Mouse (Mus musculus) cerebellum, adult 11 months (tissue): ENCODE measurements around the gene Zfpm1.

Source experiments
- DNase-seq: peaks from one replicate; pipeline ENCODE4 v3.0.0; 2022

The Zfpm1 gene

GRCm38 (mm10) chr8:122276308-122276707 lies 5.6 kb upstream of the Zfpm1 start:
- no peak for DNase-seq

GRCm38 (mm10) chr8:122277204-122277995 lies 4.5 kb upstream of the Zfpm1 start:
- DNase-seq, result no peak

DNA sequence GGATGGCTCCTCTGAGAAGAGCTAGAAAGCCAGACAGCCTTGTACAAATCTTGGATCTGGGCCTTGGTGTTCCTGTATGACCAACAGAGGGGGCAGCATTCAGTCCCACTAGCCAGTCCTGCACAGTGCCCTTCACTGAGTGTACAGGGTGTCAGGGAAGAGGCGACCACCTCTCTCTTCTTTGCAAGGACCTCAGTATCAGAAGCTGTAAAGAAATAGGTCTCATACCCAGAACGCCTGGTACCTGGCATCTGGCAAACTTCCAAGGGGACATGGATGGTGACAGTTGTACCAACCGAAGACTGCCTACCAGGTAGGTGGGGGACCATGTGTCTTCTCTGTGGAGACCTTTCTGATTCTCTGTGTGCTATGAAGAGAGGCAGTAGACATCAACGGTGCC lies 1.8 kb upstream of the Zfpm1 start:
- no peak for DNase-seq

- no peak for DNase-seq
These were observed 1.2 kb upstream of the Zfpm1 start for GRCm38 (mm10) chr8:122280588-122281316.

GRCm38 (mm10) chr8:122281317-122282034 lies 465 bp upstream of the Zfpm1 start:
- peak; percentile 99 for DNase-seq

GRCm38 (mm10) chr8:122282501-122283355 lies 787 bp downstream of the Zfpm1 start:
- peak; percentile 53 for DNase-seq

GRCm38 (mm10) chr8:122283356-122284202 lies 1.6 kb downstream of the Zfpm1 start:
- no peak for DNase-seq

DNA sequence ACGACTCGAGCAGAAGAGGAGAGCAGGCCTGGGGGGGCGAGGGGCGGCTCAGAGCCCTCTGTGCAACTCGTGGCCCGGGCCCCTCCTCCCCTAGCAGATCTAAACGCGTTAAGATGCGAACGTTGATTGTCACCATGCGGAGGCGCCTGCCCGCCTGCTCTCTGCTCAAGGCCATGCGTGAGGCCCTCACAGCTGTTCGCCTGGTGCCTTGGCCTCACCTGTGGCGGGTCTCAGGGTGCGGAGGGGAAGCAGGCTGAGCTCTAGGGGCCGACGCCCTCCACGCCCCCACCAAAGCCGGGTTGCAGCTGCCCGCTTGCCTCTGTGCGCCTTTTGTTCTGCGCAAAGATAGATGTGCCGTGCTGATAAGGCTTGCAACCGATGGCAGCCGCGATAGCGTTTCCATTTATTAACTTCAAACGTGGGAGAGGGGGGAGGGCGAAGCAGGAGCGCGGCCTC lies 2.3 kb downstream of the Zfpm1 start:
- peak; percentile 43 for DNase-seq

GRCm38 (mm10) chr8:122284659-122285261 lies 2.8 kb downstream of the Zfpm1 start:
- no peak for DNase-seq

GRCm38 (mm10) chr8:122285727-122286126 lies 3.8 kb downstream of the Zfpm1 start:
- DNase-seq, result no peak

DNA sequence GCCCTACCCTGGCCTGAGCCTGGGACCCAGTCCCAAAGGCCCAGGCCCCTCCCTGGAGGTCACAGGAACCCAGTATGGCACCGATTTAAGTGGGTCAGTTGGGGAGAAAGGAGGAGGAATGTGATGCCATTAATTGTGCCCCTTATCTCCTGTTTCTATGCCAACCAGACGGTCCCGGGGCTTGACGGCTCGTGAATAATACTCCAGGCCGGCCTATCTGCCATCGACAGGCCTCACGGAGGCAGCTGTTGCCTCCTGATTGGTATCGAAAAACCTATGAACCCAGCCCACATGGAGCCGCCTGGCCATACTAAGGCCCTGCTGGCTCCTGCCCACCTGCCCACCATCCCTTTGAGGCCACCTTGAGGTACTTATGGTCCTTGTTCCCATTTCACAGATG lies 5.0 kb downstream of the Zfpm1 start:
- no peak for DNase-seq

DNA sequence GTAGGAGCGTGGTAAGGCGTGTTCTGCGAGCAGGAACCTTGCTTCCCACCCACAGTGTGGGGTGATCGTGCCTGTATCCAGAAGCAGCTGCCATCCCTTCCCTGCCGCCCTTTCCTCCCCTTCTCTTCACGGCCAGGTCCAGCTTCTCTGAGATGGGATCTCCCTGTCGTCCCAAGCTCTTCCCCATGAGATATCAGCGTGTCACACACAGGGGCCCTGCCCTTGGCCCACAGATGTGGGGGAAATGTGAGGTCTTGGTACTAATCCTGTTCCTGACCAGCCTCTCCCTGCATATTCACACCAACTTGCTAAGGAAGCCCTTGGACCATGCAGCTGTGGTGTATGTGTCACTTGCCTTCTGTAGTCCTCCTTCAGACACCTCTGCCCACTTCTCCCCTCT lies 5.8 kb downstream of the Zfpm1 start:
- no peak for DNase-seq

GRCm38 (mm10) chr8:122288344-122288743 lies 6.4 kb downstream of the Zfpm1 start:
- no peak for DNase-seq

DNA sequence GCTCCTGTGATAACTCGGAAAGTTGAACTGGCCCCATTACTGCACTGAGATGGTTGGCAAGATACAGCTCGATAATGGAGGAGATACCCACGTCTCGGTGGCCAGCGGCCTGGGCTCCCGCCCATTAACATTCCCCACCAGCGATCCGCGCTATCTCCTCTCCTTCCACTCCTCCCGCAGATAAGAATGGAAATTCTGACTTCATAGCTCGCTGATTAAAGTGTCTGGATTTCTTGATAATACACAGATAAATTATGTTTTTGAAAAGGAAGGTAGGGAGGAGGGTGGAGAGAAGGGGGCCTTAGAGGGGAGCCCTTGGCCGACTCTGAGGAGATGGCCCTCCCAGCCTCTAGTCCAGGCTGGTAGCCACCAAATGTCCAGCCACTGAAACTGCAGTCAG lies 9.1 kb downstream of the Zfpm1 start:
- no peak for DNase-seq

- DNase-seq, result no peak
These were observed 9.6 kb downstream of the Zfpm1 start for GRCm38 (mm10) chr8:122291549-122291948.

DNA sequence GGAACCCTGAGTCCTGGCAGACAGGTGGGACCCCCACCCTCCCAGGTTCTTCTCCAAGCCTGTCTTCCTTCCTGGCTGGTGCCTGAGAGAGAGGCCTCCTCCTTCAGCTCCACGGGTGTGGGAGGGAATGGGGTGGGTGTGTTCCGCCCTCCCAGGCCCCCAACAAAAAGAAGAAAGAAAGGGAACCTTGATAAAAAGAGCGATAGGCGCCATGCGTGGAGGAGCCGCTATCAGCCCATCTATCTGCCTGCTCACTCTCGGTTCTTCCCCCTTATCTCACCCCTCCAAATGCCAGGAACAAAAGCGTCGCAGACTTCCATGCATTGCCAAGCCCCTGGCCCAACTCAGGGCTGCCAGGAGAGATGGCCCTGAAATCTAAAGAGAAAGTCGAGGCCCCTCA lies 11.5 kb downstream of the Zfpm1 start:
- no peak for DNase-seq

- no peak for DNase-seq
These were observed 12.3 kb downstream of the Zfpm1 start for GRCm38 (mm10) chr8:122294273-122294683.

GRCm38 (mm10) chr8:122295389-122295788 lies 13.4 kb downstream of the Zfpm1 start:
- no peak for DNase-seq

- DNase-seq, result peak; percentile 71
These were observed 14.4 kb downstream of the Zfpm1 start for GRCm38 (mm10) chr8:122296173-122297001.

DNA sequence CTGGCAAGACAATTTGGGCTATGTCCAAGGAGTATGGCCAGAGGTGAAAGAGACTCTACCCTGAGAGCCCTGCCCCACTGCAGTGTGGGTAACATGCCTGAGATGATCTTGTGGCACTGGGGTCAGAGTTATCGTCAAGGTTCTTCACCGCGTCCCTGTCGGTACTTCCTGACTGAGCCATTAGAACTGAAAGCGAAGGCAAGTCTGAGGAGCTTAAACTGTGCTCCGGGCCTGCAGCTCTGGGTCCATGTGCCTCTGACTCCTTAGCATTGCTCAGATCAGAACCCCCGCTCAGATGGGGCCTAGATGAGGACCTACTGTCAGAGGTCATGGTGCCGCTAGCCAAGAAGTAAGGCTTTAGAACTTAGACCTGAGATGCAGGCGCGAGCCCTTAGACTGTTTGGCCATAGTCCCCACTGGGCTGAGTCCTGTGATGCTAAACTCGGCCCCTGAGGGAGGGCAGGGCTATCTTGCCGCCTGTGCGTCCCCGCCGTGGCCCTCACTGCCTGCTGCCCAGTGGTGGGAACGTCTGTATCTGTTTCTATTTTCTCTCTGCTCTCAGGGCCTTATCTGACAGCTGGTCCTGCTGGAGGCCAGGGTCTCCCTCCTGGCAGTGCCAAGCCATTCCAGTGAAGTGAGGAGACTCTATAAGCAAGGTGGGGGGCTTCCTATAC lies 17.8 kb downstream of the Zfpm1 start:
- DNase-seq, result no peak
